Mouse (Mus musculus) heart, embryonic 16.5 days (tissue): ENCODE data around the gene Srp9. TPM values are rescaled to one million over a fixed set of nuclear protein-coding genes. Genes with fewer than 3 reads are reported as not detected.

Experiments
- ATAC-seq: fragments of 200-750 bp; cut with Nextera tagmentation; replicated peaks from 2 replicates; pipeline ENCODE4 v1.8.0; 2017; ENCODE audit warnings: moderate number of reproducible peaks; ENCODE audit not compliant: insufficient read depth, low FRiP score; ENCODE audit errors: extremely low read depth
- H3K27ac ChIP-seq: fragments of 300-500 bp; sonication (generic); 2 replicates; pipeline ENCODE4 v1.5.1; 2014; ENCODE audit warnings: mild to moderate bottlenecking, low read length, control low read depth, moderate library complexity
- H3K27me3 ChIP-seq: fragments of 300-500 bp; sonication (generic); 2 replicates; pipeline ENCODE4 v1.6.1; 2014; ENCODE audit warnings: low read length, mixed read lengths; ENCODE audit not compliant: control insufficient read depth, insufficient read depth
- H3K36me3 ChIP-seq: fragments of 300-500 bp; sonication (generic); 2 replicates; pipeline ENCODE4 v1.6.1; 2014; ENCODE audit not compliant: control insufficient read depth, insufficient read depth
- H3K4me1 ChIP-seq: fragments of 300-500 bp; sonication (generic); 2 replicates; pipeline ENCODE4 v1.6.1; 2014; ENCODE audit warnings: low read length, mixed read lengths; ENCODE audit not compliant: control insufficient read depth, insufficient read depth
- H3K4me2 ChIP-seq: fragments of 300-500 bp; sonication (generic); 2 replicates; pipeline ENCODE4 v1.6.1; 2014; ENCODE audit warnings: low read depth, mild to moderate bottlenecking, control low read depth, low read length
- H3K4me3 ChIP-seq: fragments of 300-500 bp; sonication (generic); 2 replicates; pipeline ENCODE4 v1.5.1; 2014; ENCODE audit warnings: mild to moderate bottlenecking, control low read depth, low read length
- H3K9ac ChIP-seq: fragments of 300-500 bp; sonication (generic); 2 replicates; pipeline ENCODE4 v1.6.1; 2014; ENCODE audit warnings: low read length, control low read depth
- H3K9me3 ChIP-seq: fragments of 300-500 bp; sonication (generic); replicated peaks from 2 replicates; pipeline ENCODE4 v1.6.1; 2016; ENCODE audit warnings: low read length; ENCODE audit not compliant: control insufficient read depth
- WGBS: fragments of 180-500 bp; shearing (Covaris S2); extraction: QIAGEN DNeasy Blood & Tissue Kit; methylation state at CpG from one replicate; pipeline ENCODE4 v1.1.7; 2014; 5-methylcytosine and 5-hydroxymethylcytosine counted together
- polyA plus RNA-seq: library from polyadenylated mRNA; unstranded; fragments of >200 nt; fragmentation: Nextera tagmentation; extraction: Ambion mirVana; gene quantifications from 2 replicates; pipeline ENCODE4 v1.2.1, GENCODE M21; 2015

Srp9 gene
- polyA plus RNA-seq, 1 experiment from 2014 or later: 111 TPM

- no peak for ATAC-seq
- Histone ChIP-seq H3K27me3 (no peaks in the 10 kb centered on the region), H3K4me1 (peaks cover 4% of the 10 kb centered on the region), H3K36me3 (peaks cover 21% of the 10 kb centered on the region), H3K27ac (no peak overlapping the region), H3K4me3 (no peak overlapping the region), H3K4me2 (no peak overlapping the region), H3K9me3 (no peaks in the 10 kb centered on the region), H3K9ac (no peak overlapping the region)
- WGBS: 52% methylated on average over 2 of the region's 2 CpGs
Observed at GRCm38 (mm10) chr1:182130830-182131229, 6.3 kb downstream of the Srp9 start.

GRCm38 (mm10) chr1:182137204-182138125 lies 12.9 kb downstream of the Srp9 start:
- H3K36me3 ChIP-seq: peaks cover 3% of the 10 kb centered on the region
- no peaks in the 10 kb centered on the region for H3K9me3 ChIP-seq
- peaks cover 8% of the 10 kb centered on the region; the same call in 1 of the 2 replicates for H3K4me1 ChIP-seq
- peak overlapping the region; percentile 22; the same call in 1 of the 2 replicates for H3K9ac ChIP-seq
- H3K4me2 ChIP-seq: peak overlapping the region; percentile 47
- H3K27ac ChIP-seq: no peak overlapping the region
- H3K27me3 ChIP-seq: peaks cover 11% of the 10 kb centered on the region; the same call in 1 of the 2 replicates
- no peak for ATAC-seq
- 46% methylated on average over 28 of the region's 28 CpGs for WGBS
- no peak overlapping the region for H3K4me3 ChIP-seq

- no peak for ATAC-seq
- H3K36me3 ChIP-seq: no peaks in the 10 kb centered on the region
- no peak overlapping the region for H3K4me2 ChIP-seq
- peaks cover 8% of the 10 kb centered on the region; the same call in 1 of the 2 replicates for H3K4me1 ChIP-seq
- no peak overlapping the region for H3K4me3 ChIP-seq
- H3K27ac ChIP-seq: no peak overlapping the region
- no peak overlapping the region for H3K9ac ChIP-seq
- peaks cover 11% of the 10 kb centered on the region; the same call in 1 of the 2 replicates for H3K27me3 ChIP-seq
- H3K9me3 ChIP-seq: no peaks in the 10 kb centered on the region
- 72% methylated on average over 8 of the region's 8 CpGs for WGBS
Observed at GRCm38 (mm10) chr1:182138172-182138571, 13.6 kb downstream of the Srp9 start.

- Histone ChIP-seq H3K4me3 (no peak overlapping the region), H3K9ac (peak overlapping the region; percentile 3; the same call in 1 of the 2 replicates), H3K36me3 (no peaks in the 10 kb centered on the region), H3K27me3 (peaks cover 11% of the 10 kb centered on the region; the same call in 1 of the 2 replicates), H3K4me2 (peak overlapping the region; percentile 41), H3K9me3 (no peaks in the 10 kb centered on the region), H3K27ac (no peak overlapping the region), H3K4me1 (peaks cover 8% of the 10 kb centered on the region; the same call in 1 of the 2 replicates)
- WGBS: 35% methylated on average over 9 of the region's 9 CpGs
- 0 out of 2 replicates have a peak, but pooled peaks have one; percentile 21 for ATAC-seq
Observed at GRCm38 (mm10) chr1:182139937-182140336, 15.4 kb downstream of the Srp9 start.

GRCm38 (mm10) chr1:182140370-182140769 lies 15.8 kb downstream of the Srp9 start:
- peaks cover 11% of the 10 kb centered on the region; the same call in 1 of the 2 replicates for H3K27me3 ChIP-seq
- H3K4me2 ChIP-seq: peak overlapping the region; percentile 41
- peak overlapping the region; percentile 3; the same call in 1 of the 2 replicates for H3K9ac ChIP-seq
- no peaks in the 10 kb centered on the region for H3K36me3 ChIP-seq
- peaks cover 8% of the 10 kb centered on the region; the same call in 1 of the 2 replicates for H3K4me1 ChIP-seq
- H3K4me3 ChIP-seq: no peak overlapping the region
- no peaks in the 10 kb centered on the region for H3K9me3 ChIP-seq
- 1% methylated on average over 6 of the region's 6 CpGs for WGBS
- no peak overlapping the region for H3K27ac ChIP-seq
- ATAC-seq: peak; percentile 68

- Histone ChIP-seq H3K4me3 (no peak overlapping the region), H3K9ac (no peak overlapping the region), H3K27me3 (peaks cover 11% of the 10 kb centered on the region; the same call in 1 of the 2 replicates), H3K27ac (no peak overlapping the region), H3K36me3 (no peaks in the 10 kb centered on the region), H3K4me2 (no peak overlapping the region), H3K4me1 (peaks cover 5% of the 10 kb centered on the region; the same call in 1 of the 2 replicates), H3K9me3 (no peaks in the 10 kb centered on the region)
- 92% methylated on average over 13 of the region's 13 CpGs for WGBS
- ATAC-seq: no peak
Observed at GRCm38 (mm10) chr1:182142725-182143124, 18.2 kb downstream of the Srp9 start.

GRCm38 (mm10) chr1:182143288-182143687 lies 18.8 kb downstream of the Srp9 start:
- no peak overlapping the region for H3K4me2 ChIP-seq
- no peaks in the 10 kb centered on the region for H3K9me3 ChIP-seq
- peaks cover 11% of the 10 kb centered on the region; the same call in 1 of the 2 replicates for H3K27me3 ChIP-seq
- ATAC-seq: no peak
- peaks cover 5% of the 10 kb centered on the region; the same call in 1 of the 2 replicates for H3K4me1 ChIP-seq
- no peak overlapping the region for H3K4me3 ChIP-seq
- H3K9ac ChIP-seq: no peak overlapping the region
- H3K27ac ChIP-seq: no peak overlapping the region
- 73% methylated on average over 8 of the region's 8 CpGs for WGBS
- no peaks in the 10 kb centered on the region for H3K36me3 ChIP-seq

GRCm38 (mm10) chr1:182145546-182145945 lies 21.0 kb downstream of the Srp9 start:
- Histone ChIP-seq H3K36me3 (no peaks in the 10 kb centered on the region), H3K27ac (no peak overlapping the region), H3K4me1 (peaks cover 8% of the 10 kb centered on the region), H3K27me3 (peaks cover 7% of the 10 kb centered on the region; the same call in 1 of the 2 replicates), H3K4me2 (no peak overlapping the region), H3K4me3 (no peak overlapping the region), H3K9ac (no peak overlapping the region), H3K9me3 (no peaks in the 10 kb centered on the region)
- no peak for ATAC-seq
- WGBS: 65% methylated on average over 5 of the region's 5 CpGs
